Mouse (Mus musculus) gastrocnemius, adult 2 months (tissue): ENCODE data around the gene Stat2. TPM values are rescaled to one million over a fixed set of nuclear protein-coding genes. Genes with fewer than 3 reads are reported as not detected.
A peak's percentile ranks its signal among the peaks of the same experiment; 100 is the strongest.

Source experiments
- DNase-seq: peaks from one replicate; pipeline ENCODE4 v3.0.0; 2022
- H3K27ac ChIP-seq: fragments of 200-600 bp; 2 replicates; pipeline ENCODE4 v1.8.1; 2022; ENCODE audit warnings: mild to moderate bottlenecking
- H3K4me3 ChIP-seq: fragments of 200-600 bp; 2 replicates; pipeline ENCODE4 v1.8.1; 2022; ENCODE audit warnings: mild to moderate bottlenecking, moderate library complexity
- CTCF ChIP-seq: fragments of 200-600 bp; IDR thresholded peaks from 2 replicates; pipeline ENCODE4 v1.8.1; 2022; ENCODE audit warnings: antibody characterized with exemption, mild to moderate bottlenecking, moderate library complexity
- intact Hi-C: fragments of 180-260 bp; cut with DNase I; formaldehyde crosslinking; loops from one replicate; pipeline ENCODE4 v1.15.1; 2025
- long read RNA-seq, 2 experiments: library from polyadenylated mRNA; stranded (forward); transcript quantifications; one replicate each; pipeline ENCODE4 v2.0.0; 2021
- total RNA-seq, 2 experiments: library from RNA; stranded (reverse); gene quantifications; 2 replicates each; pipeline ENCODE4 v1.2.3; 2021

Stat2 gene
- 1 to 10 TPM; 3.2 to 4.5 TPM for total RNA-seq
- long read RNA-seq, experiment 1, partial matches to known transcripts: 1 of 1 reads
- long read RNA-seq, experiment 1, other reads (novel, unspliced or antisense): 0 of 1 reads
- long read RNA-seq, experiment 2, partial matches to known transcripts: 0 of 1 reads
- long read RNA-seq, experiment 2, other reads (novel, unspliced or antisense): 1 of 1 reads

DNA sequence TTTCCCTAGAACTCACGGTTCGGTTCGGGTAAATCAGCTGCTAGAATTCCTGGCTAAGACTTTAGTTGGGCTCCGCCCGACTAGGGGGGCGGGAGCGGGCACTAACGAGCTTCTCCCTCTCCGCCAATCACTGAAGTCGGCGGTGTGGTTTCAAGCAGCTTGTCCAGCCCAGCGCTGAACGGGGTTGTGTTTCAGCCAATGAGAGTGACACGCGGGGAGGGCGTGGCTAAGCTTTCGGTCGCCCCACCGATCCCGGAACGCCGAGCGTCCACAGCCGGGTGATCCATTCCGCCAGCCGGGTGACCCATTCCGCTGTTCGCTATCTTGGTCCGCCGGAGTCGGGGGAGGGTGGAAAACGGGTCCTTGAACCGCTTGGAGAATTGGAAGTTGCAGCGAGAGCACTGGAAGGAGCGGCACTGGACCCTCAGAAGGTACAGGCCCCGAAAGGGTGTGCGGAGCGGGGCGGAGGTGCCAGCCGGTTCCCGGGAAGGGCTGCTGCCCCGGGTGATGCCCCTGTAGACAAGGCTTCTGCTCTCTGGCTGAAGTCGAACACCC, at the start of gene Stat2:
TSS of gene Stat2 (plus strand) at position 273 of the 555 bp plus-strand sequence.
- intact Hi-C loops: loop anchor here (5.0 kb wide), 1 partner anchor 38 kb away; the partner anchor contains the start of gene Timeless
- Histone ChIP-seq H3K4me3 (peak within 1 kb of the TSS; percentile 74), H3K27ac (peak within 1 kb of the TSS; percentile 92)
- TF ChIP-seq CTCF: no peak
- peak; percentile 98 for DNase-seq

DNA sequence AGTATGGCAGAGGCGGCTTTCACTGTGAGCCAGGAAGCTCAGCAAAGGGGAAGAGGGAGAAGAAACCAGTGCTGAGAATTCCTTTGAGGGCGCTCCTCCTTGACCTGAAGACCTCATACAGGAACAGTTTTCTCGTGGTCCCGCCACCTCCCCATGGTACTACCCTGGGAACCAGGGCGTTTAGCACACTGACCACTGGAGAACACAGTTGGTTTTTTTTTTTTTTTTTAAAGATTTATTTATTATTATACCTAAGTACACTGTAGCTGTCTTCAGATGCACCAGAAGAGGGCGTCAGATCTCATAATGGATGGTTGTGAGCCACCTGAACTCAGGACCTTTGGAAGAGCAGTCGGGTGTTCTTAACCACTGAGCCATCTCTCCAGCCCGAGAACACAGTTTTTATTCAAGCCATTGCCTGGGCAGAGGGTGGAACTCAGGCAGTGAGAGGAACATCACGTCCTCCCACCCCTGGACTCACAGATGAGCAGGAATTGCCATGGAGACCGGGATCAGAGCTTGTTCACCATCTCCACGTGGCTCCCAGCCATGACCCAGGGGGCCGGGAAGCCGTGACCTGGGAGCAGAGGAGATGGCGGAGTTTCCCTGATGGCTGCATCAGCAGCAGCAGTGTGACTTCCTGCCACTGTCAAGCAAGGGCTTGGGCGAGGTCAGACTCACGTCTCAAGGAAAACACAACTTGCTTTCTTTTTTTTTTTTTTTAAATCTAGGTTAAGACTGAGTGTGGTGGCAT, 48.6 kb upstream of the Stat2 start:
- intact Hi-C loops: no loop called here
- no peak for DNase-seq
- Histone ChIP-seq H3K4me3 (no peak overlapping the region), H3K27ac (no peak overlapping the region)
- peak; percentile 24; the same call in 1 of the 2 replicates for TF ChIP-seq CTCF

DNA sequence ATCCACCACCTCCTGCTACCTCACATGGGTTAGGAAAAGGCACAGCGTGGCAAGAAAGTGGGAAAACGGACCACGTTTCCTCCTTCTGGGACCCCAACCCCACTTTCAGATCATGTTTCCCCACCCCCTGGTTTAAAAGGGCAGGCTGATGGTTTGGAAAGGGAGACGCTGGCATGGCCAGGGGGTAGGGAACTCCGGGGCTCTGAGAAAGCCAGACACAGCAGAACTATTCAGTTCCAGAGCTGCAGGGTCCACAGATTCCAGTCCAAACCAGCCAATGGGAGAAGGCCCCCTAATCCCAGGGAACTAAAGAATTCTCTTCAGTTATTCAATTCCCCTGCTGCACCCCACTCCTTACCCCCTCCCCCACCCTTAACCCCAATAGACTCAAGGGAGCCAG, 45.3 kb upstream of the Stat2 start:
- H3K4me3 ChIP-seq: no peak overlapping the region
- no peak for TF ChIP-seq CTCF

DNA sequence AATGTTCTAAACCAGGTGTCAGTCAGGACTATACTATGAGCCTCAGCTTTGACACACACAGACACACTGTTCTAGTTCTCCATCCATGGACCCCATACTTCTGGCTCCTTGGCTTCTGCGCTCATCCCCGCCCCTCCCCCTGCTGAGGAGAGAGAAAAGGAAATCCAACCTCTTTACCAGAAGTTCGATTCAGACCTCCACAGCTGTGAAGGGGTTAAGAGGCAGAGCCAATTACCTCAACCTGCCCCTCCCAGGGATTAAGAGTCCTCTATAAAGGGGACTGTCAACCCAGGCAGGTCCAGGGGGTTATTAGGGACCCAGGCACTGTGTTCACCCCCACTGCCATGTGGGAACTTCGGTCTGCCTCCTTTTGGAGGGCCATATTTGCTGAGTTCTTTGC, 44.8 kb upstream of the Stat2 start, which contains the start of gene Mip:
TSS of gene Mip (plus strand) at position 301 of the 400 bp plus-strand sequence.
- intact Hi-C loops: no loop called here
- no peak for TF ChIP-seq CTCF
- no peak for DNase-seq
- H3K4me3 ChIP-seq: no peak within 1 kb of the TSS
- no peak within 1 kb of the TSS for H3K27ac ChIP-seq

More for the DNA sequence above, 45.3 kb upstream of the Stat2 start:
- intact Hi-C loops: no loop called here
- DNase-seq: no peak
- no peak overlapping the region for H3K27ac ChIP-seq

DNA sequence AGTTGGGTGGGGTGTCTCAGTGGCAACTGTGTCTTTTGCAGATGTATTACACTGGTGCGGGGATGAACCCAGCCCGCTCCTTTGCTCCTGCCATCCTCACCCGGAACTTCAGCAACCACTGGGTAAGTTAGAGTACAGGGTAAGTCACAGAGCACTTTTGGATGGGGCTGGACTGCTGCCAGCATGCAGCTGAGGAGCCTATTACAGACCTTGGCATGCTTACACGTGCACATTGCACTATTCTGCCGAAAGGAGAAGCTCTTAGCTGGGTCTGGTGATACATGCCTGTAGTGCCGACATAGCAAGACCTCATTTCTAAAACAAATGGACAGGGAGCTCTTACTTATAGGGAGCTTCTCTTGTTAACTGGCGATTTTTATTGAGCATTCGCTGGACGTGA, 42.8 kb upstream of the Stat2 start:
- H3K27ac ChIP-seq: no peak overlapping the region
- intact Hi-C loops: no loop called here
- TF ChIP-seq CTCF: no peak
- no peak overlapping the region for H3K4me3 ChIP-seq
- DNase-seq: no peak

DNA sequence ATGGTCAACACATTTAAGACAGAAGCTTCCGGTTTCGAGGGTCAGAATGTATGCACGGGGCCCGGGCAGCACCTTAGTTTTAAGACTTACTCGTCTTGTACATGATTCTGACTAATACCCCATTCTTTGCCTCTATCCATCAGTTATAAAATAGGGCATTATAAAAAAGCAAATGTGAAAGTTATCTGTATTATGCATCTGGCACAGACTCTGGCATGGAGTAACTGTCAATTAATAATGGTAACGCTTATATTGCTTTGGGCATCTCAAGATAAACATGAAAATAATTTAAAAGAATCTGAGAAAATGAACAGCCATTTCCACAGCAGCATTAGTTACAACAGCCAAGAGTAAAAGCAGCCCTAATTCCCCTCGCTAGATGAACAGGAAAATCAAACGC, 42.4 kb upstream of the Stat2 start:
- Histone ChIP-seq H3K27ac (no peak overlapping the region), H3K4me3 (no peak overlapping the region)
- DNase-seq: no peak
- intact Hi-C loops: no loop called here
- TF ChIP-seq CTCF: no peak

DNA sequence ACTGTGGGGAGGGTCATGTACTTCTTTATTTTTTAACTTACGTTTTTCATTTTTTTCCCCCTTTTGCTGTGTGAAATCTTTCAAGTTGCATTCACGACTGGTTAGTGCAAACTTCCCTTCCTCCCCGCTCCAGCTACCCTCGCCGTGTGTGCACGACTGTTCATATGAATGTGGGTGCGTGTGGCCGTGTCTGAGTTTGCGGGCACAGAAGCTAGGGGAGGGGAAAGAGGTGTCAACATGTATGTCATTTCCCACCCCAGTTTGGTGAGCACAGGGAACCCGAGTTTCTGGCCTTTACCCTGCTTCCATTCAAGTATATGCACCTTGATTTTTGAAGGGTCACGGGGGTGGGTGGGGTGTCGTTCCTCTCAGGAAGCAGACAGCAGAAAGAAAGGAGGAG, 39.8 kb upstream of the Stat2 start:
- H3K27ac ChIP-seq: no peak overlapping the region
- TF ChIP-seq CTCF: no peak
- DNase-seq: no peak
- no peak overlapping the region for H3K4me3 ChIP-seq
- intact Hi-C loops: loop anchor here (5.0 kb wide), 1 partner anchor 42 kb away; the partner anchor contains the start of gene Stat2

DNA sequence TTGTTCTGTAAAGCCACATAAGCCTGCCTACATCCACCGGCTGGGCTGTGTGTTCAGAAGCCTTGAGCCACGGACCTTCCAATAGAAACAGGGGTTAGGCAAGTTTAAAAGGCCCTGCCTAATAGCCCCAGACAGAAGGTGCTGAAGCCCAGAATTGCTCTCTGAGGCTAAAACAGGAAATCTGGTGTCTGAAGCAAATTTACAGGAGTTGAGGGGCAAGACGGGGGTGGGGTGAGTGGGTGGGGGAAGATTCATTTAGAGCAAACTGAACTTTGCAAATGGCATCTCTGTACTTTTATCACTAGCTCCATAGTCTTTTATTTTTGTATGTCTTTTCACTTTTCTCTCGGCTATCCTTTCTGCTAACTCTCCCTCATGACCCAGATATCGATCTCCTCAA, 39.2 kb upstream of the Stat2 start:
- intact Hi-C loops: loop anchor here (5.0 kb wide), 1 partner anchor 41 kb away; the partner anchor contains the start of gene Stat2
- Histone ChIP-seq H3K4me3 (peak overlapping the region; percentile 82), H3K27ac (peak overlapping the region; percentile 95)
- no peak for DNase-seq
- TF ChIP-seq CTCF: no peak

DNA sequence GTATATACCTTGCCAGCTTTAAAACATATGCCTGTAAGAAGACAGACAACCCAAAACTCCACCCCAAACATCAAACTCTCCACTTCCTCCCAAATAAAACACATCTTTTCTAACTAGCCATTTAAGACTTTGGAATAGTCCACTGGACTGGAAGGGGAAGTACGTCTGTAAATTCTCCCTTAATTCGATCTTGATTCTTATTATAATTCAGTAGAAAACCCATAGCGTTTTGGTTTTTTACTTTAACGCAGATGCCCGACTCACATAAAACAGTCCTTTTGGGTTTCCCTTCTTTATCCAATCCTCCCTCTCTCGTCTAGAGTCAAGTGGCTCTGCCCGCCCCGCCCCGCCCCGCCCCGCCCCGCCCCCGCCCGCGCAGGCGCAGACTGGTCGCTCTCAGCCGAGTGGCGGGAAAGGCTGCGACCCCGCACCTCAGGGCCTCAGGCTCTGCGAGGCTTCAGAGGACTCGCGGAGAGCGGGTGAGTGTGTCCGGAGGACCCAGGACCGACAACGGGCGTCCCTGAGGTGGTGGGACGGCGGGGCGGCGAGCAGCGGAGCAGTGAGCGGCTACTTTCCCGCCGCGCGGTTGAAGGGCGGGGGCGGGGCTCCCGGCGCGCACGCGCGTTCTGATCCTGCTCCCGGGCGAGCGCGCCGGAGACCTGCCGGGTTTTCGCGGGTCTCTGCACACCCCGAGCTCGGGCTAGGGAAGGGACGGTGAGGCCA, 38.5 kb upstream of the Stat2 start, which contains the start of gene Timeless:
TSS of gene Timeless (plus strand) at position 369 of the 723 bp plus-strand sequence.
- Histone ChIP-seq H3K4me3 (peak within 1 kb of the TSS; percentile 82), H3K27ac (peak within 1 kb of the TSS; percentile 95)
- intact Hi-C loops: loop anchor here (2.0 to 5.0 kb wide), 2 partner anchors 19 to 40 kb away; partner anchors contain the start of gene Stat2
- TF ChIP-seq CTCF: no peak
- peak; percentile 92 for DNase-seq

DNA sequence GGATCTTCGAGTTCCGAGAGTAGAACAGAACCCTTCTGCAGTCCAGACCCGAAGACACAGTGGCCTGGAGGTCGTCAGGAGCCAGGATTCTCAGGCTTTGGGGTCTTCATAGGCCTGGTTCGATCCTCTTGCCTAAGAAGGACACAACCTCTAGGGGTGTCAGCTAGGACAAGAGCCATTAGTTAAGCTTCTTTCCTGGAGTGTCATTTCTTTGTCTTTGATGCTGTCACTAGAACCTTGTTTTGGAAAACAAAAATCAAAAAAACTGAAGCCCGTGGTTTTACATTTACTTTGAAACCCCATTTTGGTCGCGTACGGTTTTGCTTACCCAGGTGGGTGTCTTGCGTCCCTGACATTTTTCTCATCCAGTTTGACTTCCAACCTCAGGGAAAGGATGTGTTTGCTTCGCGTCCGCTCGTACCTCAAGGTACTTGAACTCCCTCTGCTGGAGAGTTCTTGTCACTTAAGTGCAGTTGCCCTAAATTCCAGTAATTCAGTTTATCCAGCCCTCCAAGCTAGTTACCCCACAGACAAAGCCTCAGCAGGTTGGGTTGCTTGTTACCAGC, 37.9 kb upstream of the Stat2 start:
- TF ChIP-seq CTCF: peak; percentile 81
- intact Hi-C loops: loop anchor here (2.0 to 5.0 kb wide), 2 partner anchors 20 to 40 kb away; partner anchors contain the start of gene Stat2
- Histone ChIP-seq H3K4me3 (peak overlapping the region; percentile 82), H3K27ac (peak overlapping the region; percentile 95)
- peak; percentile 42 for DNase-seq

DNA sequence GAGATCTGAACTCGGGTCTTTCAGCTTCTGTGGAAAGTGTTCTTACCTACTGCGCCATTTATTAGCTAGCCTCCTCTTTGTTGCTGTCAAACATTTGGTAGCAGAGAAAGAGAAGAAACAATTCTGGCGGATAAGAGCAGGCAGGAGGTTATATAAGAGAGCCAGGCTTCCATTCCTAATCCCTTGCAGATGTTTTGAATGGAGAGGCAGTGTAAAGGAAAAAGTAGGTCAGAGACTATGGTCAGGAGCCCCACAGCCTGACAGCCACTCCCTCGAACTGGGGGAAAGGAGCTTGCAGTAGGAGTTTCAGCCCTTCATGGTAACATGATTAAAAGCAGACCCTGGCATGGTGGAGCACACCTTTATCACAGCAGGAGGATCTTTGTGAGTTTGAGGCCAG, 34.0 kb upstream of the Stat2 start:
- Histone ChIP-seq H3K4me3 (no peak overlapping the region), H3K27ac (no peak overlapping the region; the same call in 1 of the 2 replicates)
- no peak for DNase-seq
- intact Hi-C loops: no loop called here
- no peak for TF ChIP-seq CTCF
